Mouse (Mus musculus): ENCODE data around the gene Hcfc1r1. TPM values are rescaled to one million over a fixed set of nuclear protein-coding genes. Genes with fewer than 3 reads are reported as not detected.
A peak's percentile ranks its signal among the peaks of the same experiment; 100 is the strongest.

The Hcfc1r1 gene
- total and polyA plus RNA-seq, 2 experiments from 2014 or later: 126 to 209 TPM

DNA sequence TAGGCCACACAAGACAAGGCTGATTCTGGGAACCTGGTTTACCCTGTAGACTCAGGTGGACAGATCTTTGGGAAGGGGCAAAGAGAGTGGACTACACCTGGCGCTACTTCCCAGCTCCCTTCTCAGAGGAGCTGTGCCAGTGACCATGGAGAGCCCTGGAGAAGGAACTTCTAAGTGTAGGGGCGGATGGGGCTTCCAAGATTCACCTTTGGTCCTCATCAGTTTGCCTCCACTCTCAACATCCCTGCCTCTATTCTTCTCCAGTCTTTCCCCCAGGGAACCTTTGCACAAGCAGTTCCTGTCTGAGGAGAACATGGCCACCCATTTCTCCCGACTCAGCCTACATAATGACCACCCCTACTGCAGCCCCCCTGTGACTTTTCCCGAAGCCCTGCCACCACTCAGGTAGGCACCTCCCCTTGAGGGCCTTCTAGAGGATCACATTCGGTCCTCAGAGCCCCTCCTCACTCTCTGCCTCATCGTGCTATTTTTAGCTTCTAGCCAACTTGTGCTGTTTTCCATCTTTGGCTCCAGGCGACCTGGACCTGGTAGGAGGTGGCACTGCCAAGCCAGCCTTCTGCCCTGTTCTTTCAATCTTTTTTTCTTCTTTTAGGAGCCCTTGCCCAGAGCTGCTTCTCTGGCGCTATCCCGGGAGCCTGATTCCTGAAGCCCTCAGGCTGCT, 1.0 kb downstream of the Hcfc1r1 start:
- Histone ChIP-seq H3K9me3 (ENCODE audit: low read length) (no peaks in the 10 kb centered on the region), H3K27me3 (ENCODE audit: insufficient read depth, low read length) (peaks cover 11% of the 10 kb centered on the region; the same call in 1 of the 2 replicates), H3K4me3 (ENCODE audit: low read length) (peak overlapping the region; percentile 66), H3K36me3 (ENCODE audit: insufficient read depth, low read length) (no peaks in the 10 kb centered on the region), H3K4me1 (ENCODE audit: insufficient read depth, low read length) (peaks cover 19% of the 10 kb centered on the region), H3K4me2 (ENCODE audit: low read depth, low read length) (peak overlapping the region; percentile 75), H3K9ac (replicated peaks; ENCODE audit: low read length) (peak overlapping the region; percentile 63), H3K27ac (peak overlapping the region; percentile 82; the same call in 1 of the 2 replicates)
- ATAC-seq (no peak), DNase-seq (ENCODE audit: low spot score) (no peak)
- WGBS: 41% methylated on average over 9 of the region's 9 CpGs
- no peak for TF ChIP-seq CTCF (IDR thresholded peaks at IDR 0.05; ENCODE audit: low read depth)

DNA sequence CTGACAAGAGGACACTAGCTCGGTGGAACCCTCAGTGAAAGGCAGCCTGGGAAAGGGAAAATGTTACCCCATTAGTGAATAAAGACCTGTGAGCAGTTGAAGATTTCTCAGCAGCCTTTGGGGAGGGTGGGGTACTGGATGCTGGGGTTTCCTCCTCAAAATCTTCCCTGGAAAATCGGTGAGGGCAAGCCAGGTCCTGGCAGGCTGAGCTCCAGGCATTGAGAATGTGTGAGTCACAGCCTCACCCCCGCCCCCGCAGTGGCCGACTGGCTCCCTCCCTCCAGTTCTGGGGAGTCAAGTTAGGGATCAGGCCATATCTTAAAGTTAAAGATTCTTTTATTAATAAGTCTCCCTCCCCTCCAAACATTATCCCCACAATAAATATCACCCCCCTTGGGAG, 1.7 kb downstream of the Hcfc1r1 start:
- Histone ChIP-seq H3K4me1 (ENCODE audit: insufficient read depth, low read length) (peaks cover 19% of the 10 kb centered on the region), H3K9me3 (ENCODE audit: low read length) (no peaks in the 10 kb centered on the region), H3K27me3 (ENCODE audit: insufficient read depth, low read length) (peaks cover 18% of the 10 kb centered on the region), H3K4me2 (ENCODE audit: low read depth, low read length) (peak overlapping the region; percentile 75), H3K36me3 (ENCODE audit: insufficient read depth, low read length) (no peaks in the 10 kb centered on the region), H3K4me3 (ENCODE audit: low read length) (no peak overlapping the region), H3K9ac (replicated peaks; ENCODE audit: low read length) (no peak overlapping the region), H3K27ac (no peak overlapping the region)
- 57% methylated on average over 5 of the region's 5 CpGs for WGBS
- no peak for DNase-seq (ENCODE audit: low spot score)
- no peak for TF ChIP-seq CTCF (IDR thresholded peaks at IDR 0.05; ENCODE audit: low read depth)
- ATAC-seq: no peak

DNA sequence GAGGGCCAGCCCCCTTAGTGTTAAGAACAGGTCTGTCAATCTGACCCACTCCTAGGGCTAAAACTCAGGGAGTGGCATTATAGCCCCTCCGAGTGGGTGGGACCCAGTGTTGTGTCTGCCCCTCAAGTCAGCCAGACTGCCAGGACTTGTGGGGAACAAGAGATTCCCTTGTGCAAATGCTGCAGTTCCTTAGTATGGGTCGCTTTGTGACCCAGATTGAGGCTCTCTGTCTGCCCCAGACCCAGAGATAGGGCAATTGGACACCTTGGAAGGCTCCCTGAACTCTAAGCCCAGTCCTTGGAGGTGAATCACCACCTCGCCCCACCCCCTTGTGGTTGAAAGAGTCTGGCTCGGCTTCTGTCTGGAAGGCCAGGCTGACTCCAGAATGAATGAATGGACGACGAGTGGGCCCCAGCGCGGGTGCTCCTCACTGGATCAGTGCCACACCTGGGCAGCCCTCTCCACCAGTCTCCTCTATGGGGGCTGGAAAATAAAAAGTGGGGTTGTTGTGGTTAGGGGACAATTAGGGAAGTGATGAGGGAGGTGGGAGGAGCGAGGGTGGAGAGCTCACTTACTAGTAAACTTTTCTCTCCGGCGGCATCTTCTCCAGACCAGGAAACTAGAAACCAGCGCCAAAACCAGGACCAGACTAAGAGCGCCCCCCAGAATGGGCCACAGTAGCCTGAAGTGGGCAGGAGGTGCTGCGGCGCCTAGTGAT, 2.3 kb downstream of the Hcfc1r1 start:
- TF ChIP-seq CTCF (IDR thresholded peaks at IDR 0.05; ENCODE audit: low read depth): peak; percentile 13; the same call in 1 of the 2 replicates
- Histone ChIP-seq H3K9me3 (ENCODE audit: low read length) (no peaks in the 10 kb centered on the region), H3K4me1 (ENCODE audit: insufficient read depth, low read length) (peaks cover 19% of the 10 kb centered on the region), H3K27me3 (ENCODE audit: insufficient read depth, low read length) (peaks cover 24% of the 10 kb centered on the region), H3K9ac (replicated peaks; ENCODE audit: low read length) (no peak overlapping the region), H3K4me3 (ENCODE audit: low read length) (peak overlapping the region; percentile 49), H3K4me2 (ENCODE audit: low read depth, low read length) (peak overlapping the region; percentile 81), H3K27ac (no peak overlapping the region), H3K36me3 (ENCODE audit: insufficient read depth, low read length) (no peaks in the 10 kb centered on the region)
- 18% methylated on average over 15 of the region's 15 CpGs for whole genome bisulfite sequencing
- DNase-seq (ENCODE audit: low spot score) (no peak), ATAC-seq (no peak)

DNA sequence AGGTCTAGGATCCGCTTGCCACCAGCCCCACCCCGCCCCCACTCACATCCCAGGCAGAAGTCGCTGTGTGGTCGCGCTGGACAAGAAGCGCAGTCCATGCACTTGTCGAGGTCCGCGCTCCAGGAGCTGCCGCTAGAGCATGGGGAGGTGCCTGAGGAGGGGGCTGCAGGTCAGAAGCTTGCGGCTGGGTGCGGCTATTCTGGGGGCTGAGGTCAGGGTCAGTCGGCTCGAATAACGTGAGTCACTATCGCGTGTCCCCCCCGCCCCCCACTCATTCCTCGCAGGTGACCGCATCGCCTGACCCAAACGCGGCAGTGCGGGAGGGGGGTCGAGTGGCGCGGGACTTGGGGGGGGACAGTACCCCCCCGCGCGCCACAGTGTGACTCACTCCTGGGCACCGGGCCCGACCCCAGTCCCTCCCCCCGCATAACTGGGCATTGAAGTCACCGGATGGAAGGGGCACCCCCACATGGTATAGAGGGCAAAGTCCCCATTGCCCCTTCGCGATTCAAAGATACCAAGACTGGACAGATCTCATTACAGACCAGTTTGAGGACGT, 3.2 kb downstream of the Hcfc1r1 start:
- no peak for TF ChIP-seq CTCF (IDR thresholded peaks at IDR 0.05; ENCODE audit: low read depth)
- WGBS: under 1% methylated on average over 37 of the region's 37 CpGs
- H3K9me3 ChIP-seq (ENCODE audit: low read length): no peaks in the 10 kb centered on the region
- peak overlapping the region; percentile 49 for H3K4me3 ChIP-seq (ENCODE audit: low read length)
- ATAC-seq (no peak), DNase-seq (ENCODE audit: low spot score) (no peak)
- peak overlapping the region; percentile 81 for H3K4me2 ChIP-seq (ENCODE audit: low read depth, low read length)
- H3K4me1 ChIP-seq (ENCODE audit: insufficient read depth, low read length): peaks cover 19% of the 10 kb centered on the region
- peaks cover 32% of the 10 kb centered on the region for H3K27me3 ChIP-seq (ENCODE audit: insufficient read depth, low read length)
- no peaks in the 10 kb centered on the region for H3K36me3 ChIP-seq (ENCODE audit: insufficient read depth, low read length)
- H3K9ac ChIP-seq (replicated peaks; ENCODE audit: low read length): peak overlapping the region; percentile 41
- no peak overlapping the region for H3K27ac ChIP-seq

DNA sequence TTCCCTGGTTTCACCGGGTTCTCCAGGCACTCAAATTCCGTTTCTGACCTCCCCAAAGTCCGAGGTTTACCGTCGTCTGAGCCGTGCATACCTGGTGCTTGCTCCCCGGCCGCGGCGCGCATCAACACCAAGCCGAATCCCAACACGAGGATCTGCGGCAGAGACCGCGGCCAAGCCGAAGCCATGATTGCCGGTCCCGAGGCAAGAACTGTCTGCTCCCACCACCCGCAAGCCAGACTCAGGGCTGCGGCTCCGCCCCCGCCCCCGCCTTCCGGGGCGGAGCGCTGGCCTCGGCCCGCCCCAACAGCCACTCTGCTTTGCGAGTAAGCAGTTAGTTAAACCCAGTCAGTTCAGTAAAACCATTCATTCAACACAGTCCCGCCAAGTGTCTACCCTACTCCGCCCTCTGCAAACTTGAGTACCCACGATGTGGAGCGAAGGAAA, 3.9 kb downstream of the Hcfc1r1 start, which contains the start of gene Tnfrsf12a:
TSS of gene Tnfrsf12a (minus strand) at position 233 of the 444 bp plus-strand sequence.
- DNase-seq (ENCODE audit: low spot score) (peak; percentile 86), ATAC-seq (no peak)
- Histone ChIP-seq H3K36me3 (ENCODE audit: insufficient read depth, low read length) (no peaks in the 10 kb centered on the region), H3K4me1 (ENCODE audit: insufficient read depth, low read length) (peaks cover 19% of the 10 kb centered on the region), H3K9ac (replicated peaks; ENCODE audit: low read length) (peak within 1 kb of the TSS; percentile 41), H3K4me2 (ENCODE audit: low read depth, low read length) (peak within 1 kb of the TSS; percentile 81), H3K27me3 (ENCODE audit: insufficient read depth, low read length) (peaks cover 39% of the 10 kb centered on the region), H3K4me3 (ENCODE audit: low read length) (peak within 1 kb of the TSS; percentile 49), H3K9me3 (ENCODE audit: low read length) (no peaks in the 10 kb centered on the region), H3K27ac (no peak within 1 kb of the TSS)
- no peak for TF ChIP-seq CTCF (IDR thresholded peaks at IDR 0.05; ENCODE audit: low read depth)
- WGBS: under 1% methylated on average over 34 of the region's 34 CpGs

DNA sequence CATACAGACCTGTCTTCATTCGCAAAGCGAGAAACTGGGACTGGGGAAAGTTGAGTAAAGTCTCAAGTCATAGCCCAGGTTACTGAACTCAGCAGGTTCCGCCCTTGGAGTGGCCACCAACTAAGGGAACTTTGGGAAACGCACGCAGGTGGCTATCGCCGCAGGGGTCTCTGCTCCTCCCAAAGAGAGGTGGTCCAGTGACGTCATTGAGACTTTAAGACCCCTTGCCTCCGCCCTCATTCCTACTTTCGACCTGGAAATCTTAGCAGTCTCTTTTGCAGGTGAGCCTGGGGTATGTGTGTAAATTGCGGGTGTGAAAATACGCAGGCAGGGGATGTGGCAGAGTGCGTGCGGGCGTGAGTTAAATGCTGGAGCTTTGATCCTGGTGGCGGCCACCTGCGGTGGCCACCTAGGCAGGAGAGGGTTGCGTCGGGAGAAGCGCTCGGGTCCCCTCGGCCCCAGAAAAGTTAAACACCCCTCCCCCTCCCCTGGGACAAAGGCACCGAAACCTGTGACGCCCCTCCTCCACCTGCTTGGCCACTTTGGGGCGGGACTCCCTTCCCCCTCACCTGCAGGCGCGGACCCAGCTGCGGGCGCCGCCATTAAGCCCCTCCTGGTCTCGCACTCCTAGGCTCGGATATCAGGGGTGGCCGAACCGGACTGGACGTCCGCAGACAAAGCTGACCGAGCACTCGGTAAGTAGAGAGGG, 5.9 kb downstream of the Hcfc1r1 start, which contains the start of gene Cldn6:
TSS of gene Cldn6 (plus strand) at position 123 of the 709 bp plus-strand sequence.
- ATAC-seq (no peak), DNase-seq (ENCODE audit: low spot score) (no peak)
- no peak for TF ChIP-seq CTCF (IDR thresholded peaks at IDR 0.05; ENCODE audit: low read depth)
- H3K36me3 ChIP-seq (ENCODE audit: insufficient read depth, low read length): no peaks in the 10 kb centered on the region
- peak within 1 kb of the TSS; percentile 21 for H3K4me3 ChIP-seq (ENCODE audit: low read length)
- no peak within 1 kb of the TSS for H3K27ac ChIP-seq
- H3K9ac ChIP-seq (replicated peaks; ENCODE audit: low read length): no peak within 1 kb of the TSS
- H3K9me3 ChIP-seq (ENCODE audit: low read length): no peaks in the 10 kb centered on the region
- H3K4me1 ChIP-seq (ENCODE audit: insufficient read depth, low read length): peaks cover 16% of the 10 kb centered on the region
- H3K4me2 ChIP-seq (ENCODE audit: low read depth, low read length): peak within 1 kb of the TSS; percentile 39
- 4% methylated on average over 36 of the region's 38 CpGs for WGBS
- peaks cover 56% of the 10 kb centered on the region for H3K27me3 ChIP-seq (ENCODE audit: insufficient read depth, low read length)

All from hindbrain, postnatal 0 days (tissue).